Mouse (Mus musculus): Measurements from ENCODE around the gene Ergic3. TPM values are rescaled to one million over a fixed set of nuclear protein-coding genes. Genes with fewer than 3 reads are reported as not detected.

Ergic3 gene
- polyA plus RNA-seq, 1 experiment from 2014 or later: 64.5 TPM

DNA sequence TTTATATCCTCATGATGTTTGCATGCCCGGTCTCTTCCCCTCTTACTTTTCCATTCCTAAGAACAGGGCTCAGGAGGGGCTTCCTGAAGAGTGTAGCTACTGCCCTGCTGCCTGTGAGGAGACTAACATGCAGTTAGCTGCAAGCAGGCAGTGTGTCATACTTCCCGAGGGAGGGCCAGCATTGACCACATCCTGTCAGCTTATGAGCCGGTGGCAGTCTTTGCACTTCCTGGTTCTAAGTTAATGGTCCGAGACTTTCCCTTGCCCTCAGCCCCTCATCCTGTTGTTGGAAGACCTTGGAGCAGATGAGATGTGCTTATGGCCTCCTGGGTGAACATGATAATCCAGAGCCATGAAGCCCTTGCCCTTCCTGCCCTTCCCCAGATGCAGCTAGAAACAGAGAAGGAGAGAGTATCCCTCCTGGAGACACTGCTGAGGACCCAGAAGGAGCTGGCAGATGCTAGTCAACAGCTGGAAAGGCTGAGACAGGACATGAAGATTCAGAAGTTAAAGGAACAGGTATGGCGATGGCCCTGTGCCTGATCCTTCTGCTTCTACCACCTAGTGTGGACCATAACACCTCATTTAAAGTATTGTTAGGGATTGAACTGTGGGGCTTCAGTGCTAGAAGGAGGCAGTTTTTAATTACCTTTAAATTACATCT lies 28.4 kb upstream of the Ergic3 start:
- TF ChIP-seq EP300 (IDR thresholded peaks at IDR 0.05; ENCODE audit: low read depth) (no peak), CTCF (IDR thresholded peaks at IDR 0.05; ENCODE audit: low read depth) (no peak)
- Histone ChIP-seq H3K27me3 (ENCODE audit: insufficient read depth, low read length) (no peaks in the 10 kb centered on the region), H3K9ac (replicated peaks) (no peak overlapping the region), H3K27ac (ENCODE audit: low read depth) (peak overlapping the region; percentile 72), H3K4me2 (ENCODE audit: low read depth, low read length) (peak overlapping the region; percentile 59), H3K9me3 (ENCODE audit: low read length) (no peaks in the 10 kb centered on the region), H3K4me3 (ENCODE audit: low read depth, low read length) (peak overlapping the region; percentile 25; the same call in 1 of the 2 replicates), H3K36me3 (replicated peaks; ENCODE audit: insufficient read depth, low read length) (peaks cover 50% of the 10 kb centered on the region), H3K4me1 (ENCODE audit: insufficient read depth) (no peaks in the 10 kb centered on the region)
- WGBS (ENCODE audit: insufficient replicate concordance): 39% methylated on average over 5 of the region's 5 CpGs
- ATAC-seq (peak; percentile 81), DNase-seq (peak; percentile 65)

DNA sequence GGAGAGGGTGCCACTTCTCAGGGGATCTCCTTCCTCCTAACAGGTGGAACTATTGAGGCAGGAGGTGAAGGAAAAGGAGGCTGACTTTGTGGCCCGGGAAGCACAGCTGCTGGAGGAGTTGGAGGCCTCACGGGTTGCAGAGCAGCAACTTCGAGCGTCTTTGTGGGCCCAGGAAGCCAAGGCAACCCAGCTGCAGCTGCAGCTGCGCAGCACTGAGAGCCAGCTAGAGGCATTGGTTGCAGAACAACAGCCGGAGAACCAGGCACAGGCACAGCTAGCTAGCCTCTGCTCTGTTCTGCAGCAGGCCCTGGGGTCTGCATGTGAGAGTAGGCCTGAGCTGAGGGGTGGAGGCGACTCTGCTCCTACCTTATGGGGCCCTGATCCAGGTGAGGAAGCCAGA lies 22.1 kb upstream of the Ergic3 start:
- H3K36me3 ChIP-seq (replicated peaks; ENCODE audit: insufficient read depth, low read length): peaks cover 71% of the 10 kb centered on the region

DNA sequence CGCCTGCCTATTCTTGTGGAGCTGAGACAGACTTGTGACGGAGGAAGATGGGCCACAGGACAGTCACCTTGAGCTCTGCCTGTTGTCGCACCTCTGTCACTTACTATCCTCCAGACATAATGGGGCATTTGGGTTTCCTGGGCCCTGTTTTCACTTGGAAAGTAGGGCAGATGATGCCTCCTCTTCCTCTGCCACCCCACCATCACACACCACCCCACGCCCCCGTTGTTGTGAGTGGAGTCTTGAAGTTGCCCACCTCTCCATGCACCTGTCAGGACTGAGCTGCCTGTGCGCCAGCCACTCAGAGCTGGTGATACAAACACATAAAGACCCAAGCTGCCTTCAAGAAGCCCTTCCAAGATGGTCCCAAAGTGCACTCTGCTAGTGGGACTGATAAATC lies 20.7 kb upstream of the Ergic3 start:
- no peak overlapping the region for H3K4me2 ChIP-seq (ENCODE audit: low read depth, low read length)
- peaks cover 11% of the 10 kb centered on the region for H3K4me1 ChIP-seq (ENCODE audit: insufficient read depth)
- H3K27ac ChIP-seq (ENCODE audit: low read depth): no peak overlapping the region

More for the DNA sequence above, 22.1 kb upstream of the Ergic3 start:
- no peak for ATAC-seq
- peaks cover 6% of the 10 kb centered on the region for H3K4me1 ChIP-seq (ENCODE audit: insufficient read depth)
- 81% methylated on average over 7 of the region's 7 CpGs for WGBS (ENCODE audit: insufficient replicate concordance)
- no peak for DNase-seq
- TF ChIP-seq CTCF (IDR thresholded peaks at IDR 0.05; ENCODE audit: low read depth) (no peak), EP300 (IDR thresholded peaks at IDR 0.05; ENCODE audit: low read depth) (no peak)
- no peak overlapping the region for H3K27ac ChIP-seq (ENCODE audit: low read depth)
- H3K27me3 ChIP-seq (ENCODE audit: insufficient read depth, low read length): no peaks in the 10 kb centered on the region
- H3K4me2 ChIP-seq (ENCODE audit: low read depth, low read length): no peak overlapping the region
- no peaks in the 10 kb centered on the region for H3K9me3 ChIP-seq (ENCODE audit: low read length)
- H3K4me3 ChIP-seq (ENCODE audit: low read depth, low read length): no peak overlapping the region
- H3K9ac ChIP-seq (replicated peaks): no peak overlapping the region

GRCm38 (mm10) chr2:155989085-155989484 lies 18.8 kb upstream of the Ergic3 start:
- Histone ChIP-seq H3K27ac (ENCODE audit: low read depth) (peak overlapping the region; percentile 75), H3K9me3 (ENCODE audit: low read length) (no peaks in the 10 kb centered on the region), H3K4me1 (ENCODE audit: insufficient read depth) (peaks cover 11% of the 10 kb centered on the region), H3K4me2 (ENCODE audit: low read depth, low read length) (peak overlapping the region; percentile 70), H3K4me3 (ENCODE audit: low read depth, low read length) (peak overlapping the region; percentile 29), H3K9ac (replicated peaks) (peak overlapping the region; percentile 50), H3K36me3 (replicated peaks; ENCODE audit: insufficient read depth, low read length) (peaks cover 65% of the 10 kb centered on the region), H3K27me3 (ENCODE audit: insufficient read depth, low read length) (no peaks in the 10 kb centered on the region)
- DNase-seq: peak; percentile 63
- ATAC-seq: peak; percentile 95
- TF ChIP-seq EP300 (IDR thresholded peaks at IDR 0.05; ENCODE audit: low read depth) (peak; percentile 88), CTCF (IDR thresholded peaks at IDR 0.05; ENCODE audit: low read depth) (peak; percentile 59)
- WGBS (ENCODE audit: insufficient replicate concordance): 35% methylated on average over 4 of the region's 4 CpGs

More for the DNA sequence above, 20.7 kb upstream of the Ergic3 start:
- TF ChIP-seq EP300 (IDR thresholded peaks at IDR 0.05; ENCODE audit: low read depth) (no peak), CTCF (IDR thresholded peaks at IDR 0.05; ENCODE audit: low read depth) (no peak)
- Histone ChIP-seq H3K9ac (replicated peaks) (no peak overlapping the region), H3K9me3 (ENCODE audit: low read length) (no peaks in the 10 kb centered on the region), H3K27me3 (ENCODE audit: insufficient read depth, low read length) (no peaks in the 10 kb centered on the region), H3K36me3 (replicated peaks; ENCODE audit: insufficient read depth, low read length) (peaks cover 72% of the 10 kb centered on the region), H3K4me3 (ENCODE audit: low read depth, low read length) (no peak overlapping the region)
- 93% methylated on average over 6 of the region's 6 CpGs for WGBS (ENCODE audit: insufficient replicate concordance)
- ATAC-seq (no peak), DNase-seq (no peak)

DNA sequence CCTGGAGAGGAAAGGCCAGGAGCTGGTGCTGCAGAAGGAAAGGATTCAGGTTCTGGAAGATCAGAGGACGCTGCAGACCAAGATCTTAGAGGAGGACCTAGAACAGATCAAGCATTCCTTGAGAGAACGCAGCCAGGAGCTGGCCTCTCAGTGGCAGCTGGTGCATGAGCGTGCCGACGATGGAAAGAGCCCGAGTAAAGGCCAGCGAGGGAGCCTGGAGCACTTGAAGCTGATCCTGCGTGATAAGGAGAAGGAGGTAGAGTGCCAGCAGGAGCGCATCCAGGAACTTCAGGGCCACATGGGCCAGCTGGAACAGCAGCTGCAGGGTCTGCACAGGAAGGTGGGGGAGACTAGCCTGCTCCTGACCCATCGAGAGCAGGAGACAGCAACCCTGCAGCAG lies 16.7 kb upstream of the Ergic3 start:
- Histone ChIP-seq H3K27ac (ENCODE audit: low read depth) (no peak overlapping the region), H3K27me3 (ENCODE audit: insufficient read depth, low read length) (no peaks in the 10 kb centered on the region), H3K36me3 (replicated peaks; ENCODE audit: insufficient read depth, low read length) (peaks cover 68% of the 10 kb centered on the region), H3K4me2 (ENCODE audit: low read depth, low read length) (peak overlapping the region; percentile 70), H3K4me3 (ENCODE audit: low read depth, low read length) (no peak overlapping the region), H3K9ac (replicated peaks) (0 out of 2 replicates have a peak overlapping the region, but pooled peaks have one; percentile 7), H3K9me3 (ENCODE audit: low read length) (no peaks in the 10 kb centered on the region), H3K4me1 (ENCODE audit: insufficient read depth) (peaks cover 11% of the 10 kb centered on the region)
- TF ChIP-seq CTCF (IDR thresholded peaks at IDR 0.05; ENCODE audit: low read depth): no peak
- TF ChIP-seq EP300 (IDR thresholded peaks at IDR 0.05; ENCODE audit: low read depth): no peak
- DNase-seq (no peak), ATAC-seq (no peak)
- 76% methylated on average over 10 of the region's 10 CpGs for WGBS (ENCODE audit: insufficient replicate concordance)

- Histone ChIP-seq H3K9me3 (ENCODE audit: low read length) (no peaks in the 10 kb centered on the region), H3K4me2 (ENCODE audit: low read depth, low read length) (peak overlapping the region; percentile 70), H3K9ac (replicated peaks) (peak overlapping the region; percentile 54), H3K36me3 (replicated peaks; ENCODE audit: insufficient read depth, low read length) (peaks cover 71% of the 10 kb centered on the region), H3K4me1 (ENCODE audit: insufficient read depth) (peaks cover 11% of the 10 kb centered on the region), H3K27me3 (ENCODE audit: insufficient read depth, low read length) (no peaks in the 10 kb centered on the region), H3K27ac (ENCODE audit: low read depth) (no peak overlapping the region; the same call in 1 of the 2 replicates), H3K4me3 (ENCODE audit: low read depth, low read length) (peak overlapping the region; percentile 15; the same call in 1 of the 2 replicates)
- TF ChIP-seq CTCF (IDR thresholded peaks at IDR 0.05; ENCODE audit: low read depth): 0 out of 2 replicates have a peak, but pooled peaks have one; percentile 7
- TF ChIP-seq EP300 (IDR thresholded peaks at IDR 0.05; ENCODE audit: low read depth): no peak
- peak; percentile 69 for DNase-seq
- peak; percentile 38; the same call in 1 of the 2 replicates for ATAC-seq
- 79% methylated on average over 14 of the region's 14 CpGs for WGBS (ENCODE audit: insufficient replicate concordance)
These were observed 16.0 kb upstream of the Ergic3 start for GRCm38 (mm10) chr2:155991863-155992321.

Data from liver, postnatal 0 days (tissue).